ENCODE assay signal across 8 mouse cellular contexts in genomic region chr6:71440217-71440491, GRCm38 (mm10). TPM values are rescaled to one million over a fixed set of nuclear protein-coding genes. Genes with fewer than 3 reads are reported as not detected.
A peak's percentile ranks its signal among the peaks of the same experiment; 100 is the strongest.
DNase-seq lines count a peak whose midpoint lies in the region; ATAC-seq and TF ChIP-seq lines count a peak whose summit lies in the region.

No protein-coding gene starts in this region.

- peak overlapping the region; percentile 91 for H3K9ac ChIP-seq in hindbrain, embryonic 11.5 days (ENCODE audit: low read depth, low read length)
- peak overlapping the region; percentile 91 for H3K9ac ChIP-seq in midbrain, embryonic 11.5 days (ENCODE audit: low read length)

- TF ChIP-seq CTCF in kidney, adult 2 months (conservative IDR thresholded peaks at IDR 0.05; ENCODE audit: insufficient read depth, insufficient read length, low read depth, low read length) = no peak
- TF ChIP-seq CTCF in bone marrow, adult 2 months (IDR thresholded peaks at IDR 0.05; ENCODE audit: control insufficient read depth, insufficient read depth, low read length) = no peak

- TF ChIP-seq POLR2A in kidney, adult 2 months (IDR thresholded peaks at IDR 0.05; ENCODE audit: low read depth, low read length) = no peak
- TF ChIP-seq POLR2A in bone marrow, adult 2 months (IDR thresholded peaks at IDR 0.05; ENCODE audit: borderline replicate concordance, control insufficient read depth, low read depth, low read length) = no peak

- peak overlapping the region; percentile 97 for H3K4me3 ChIP-seq in kidney, adult 2 months (ENCODE audit: insufficient read depth, low read depth, low read length)
- H3K4me3 ChIP-seq in bone marrow, adult 2 months (replicated peaks; ENCODE audit: control insufficient read depth, low read depth, low read length) = peak overlapping the region; percentile 77
- H3K4me3 ChIP-seq in hindbrain, embryonic 11.5 days (ENCODE audit: low read depth, low read length) = peak overlapping the region; percentile 99
- peak overlapping the region; percentile 79 for H3K4me3 ChIP-seq in midbrain, embryonic 11.5 days (ENCODE audit: low read depth, low read length)

- ATAC-seq in hindbrain, embryonic 11.5 days (ENCODE audit: low FRiP score) = no peak
- ATAC-seq in midbrain, embryonic 11.5 days (ENCODE audit: low FRiP score) = no peak; the same call in 1 of the 2 replicates
- ATAC-seq in megakaryocyte-erythroid progenitor cell, adult 5-6 weeks (replicated peaks; ENCODE audit: low FRiP score, low TSS enrichment, poor library complexity, severe bottlenecking) = no peak

- H3K4me1 ChIP-seq in kidney, adult 2 months (ENCODE audit: control insufficient read depth, insufficient read depth, low read length) = peaks cover 15% of the 10 kb centered on the region
- peaks cover 2% of the 10 kb centered on the region; the same call in 1 of the 2 replicates for H3K4me1 ChIP-seq in bone marrow, adult 2 months (ENCODE audit: control insufficient read depth, insufficient read depth, low read length)
- H3K4me1 ChIP-seq in hindbrain, embryonic 11.5 days (replicated peaks; ENCODE audit: control insufficient read depth, insufficient read depth, low read length) = peaks cover 5% of the 10 kb centered on the region
- peaks cover 18% of the 10 kb centered on the region for H3K4me1 ChIP-seq in midbrain, embryonic 11.5 days (ENCODE audit: control insufficient read depth, insufficient read depth, low read length)

- WGBS in kidney, adult 2 months = under 1% methylated on average over 46 of the region's 47 CpGs
- WGBS in bone marrow, adult 2 months = under 1% methylated on average over 47 of the region's 47 CpGs
- 2% methylated on average over 7 of the region's 47 CpGs for WGBS in hindbrain, embryonic 11.5 days
- WGBS in midbrain, embryonic 11.5 days = under 1% methylated on average over 28 of the region's 47 CpGs

- peak overlapping the region; percentile 76 for H3K4me2 ChIP-seq in hindbrain, embryonic 11.5 days (replicated peaks; ENCODE audit: low read depth, low read length)
- peak overlapping the region; percentile 78 for H3K4me2 ChIP-seq in midbrain, embryonic 11.5 days

- peak overlapping the region; percentile 91 for H3K27ac ChIP-seq in kidney, adult 2 months (ENCODE audit: insufficient read depth, low read depth, low read length)
- peak overlapping the region; percentile 90 for H3K27ac ChIP-seq in bone marrow, adult 2 months (ENCODE audit: control insufficient read depth, insufficient read depth, low read depth, low read length, poor library complexity)
- peak overlapping the region; percentile 96 for H3K27ac ChIP-seq in hindbrain, embryonic 11.5 days (ENCODE audit: low read depth, low read length)
- H3K27ac ChIP-seq in midbrain, embryonic 11.5 days (ENCODE audit: low read depth, low read length) = peak overlapping the region; percentile 78

- H3K36me3 ChIP-seq in kidney, adult 2 months (ENCODE audit: control insufficient read depth, insufficient read depth, low read length) = no peaks in the 10 kb centered on the region
- no peaks in the 10 kb centered on the region for H3K36me3 ChIP-seq in hindbrain, embryonic 11.5 days (ENCODE audit: control insufficient read depth, insufficient read depth, low read length)
- H3K36me3 ChIP-seq in midbrain, embryonic 11.5 days (ENCODE audit: control insufficient read depth, insufficient read depth, low read length) = no peaks in the 10 kb centered on the region

- H3K9me3 ChIP-seq in hindbrain, embryonic 11.5 days (ENCODE audit: control insufficient read depth, low read length) = no peaks in the 10 kb centered on the region
- H3K9me3 ChIP-seq in midbrain, embryonic 11.5 days (ENCODE audit: control insufficient read depth, low read length) = no peaks in the 10 kb centered on the region

- DNase-seq in kidney, adult 2 months = no peak
- no peak for DNase-seq in kidney, postnatal 36 days
- no peak for DNase-seq in hindbrain, embryonic 11.5 days (ENCODE audit: low spot score)
- no peak for DNase-seq in midbrain, embryonic 11.5 days (ENCODE audit: low spot score, missing footprints)
- DNase-seq in cerebellum, adult 9-10 months = no peak
- DNase-seq in MN1 (ENCODE audit: low spot score) = no peak

- no peaks in the 10 kb centered on the region for H3K27me3 ChIP-seq in kidney, adult 2 months (replicated peaks; ENCODE audit: control insufficient read depth, insufficient read depth, low read length)
- H3K27me3 ChIP-seq in hindbrain, embryonic 11.5 days (ENCODE audit: control insufficient read depth, insufficient read depth, low read length) = no peaks in the 10 kb centered on the region
- H3K27me3 ChIP-seq in midbrain, embryonic 11.5 days (ENCODE audit: control insufficient read depth, insufficient read depth, low read length) = no peaks in the 10 kb centered on the region

RNA-seq across cellular contexts. Expression of gene Rmnd5a, which starts 0.3 kb away (rescaled TPM):
- polyA plus RNA-seq in kidney, adult 2 months (2012; rRNA removed) = 33.6 and 40.3 TPM in 2 replicates
- 21.4 and 22.6 TPM in 2 replicates for polyA plus RNA-seq in bone marrow, adult 2 months (2011; ENCODE audit: insufficient read depth, insufficient read length, low replicate concordance, missing spikeins)
- polyA plus RNA-seq in hindbrain, embryonic 11.5 days (2014; fragmentation: Nextera tagmentation; extraction: Ambion mirVana) = 7.1 and 10.6 TPM in 2 replicates
- 8.3 and 8.6 TPM in 2 replicates for polyA plus RNA-seq in midbrain, embryonic 11.5 days (2014; fragmentation: Nextera tagmentation; extraction: Ambion mirVana)
- 31.3 and 40.0 TPM in 2 replicates for total RNA-seq in megakaryocyte-erythroid progenitor cell, adult 5-6 weeks (2014; fragmentation: Nextera tagmentation)
- 42.5 and 99.0 TPM in 2 replicates for total RNA-seq in megakaryocyte-erythroid progenitor cell, adult 5-6 weeks (2017)

RNA-seq across cellular contexts. Expression of gene Rnf103, which starts 53.5 kb away (rescaled TPM):
- 12.6 and 15.1 TPM in 2 replicates for polyA plus RNA-seq in kidney, adult 2 months (2012; rRNA removed)
- polyA plus RNA-seq in bone marrow, adult 2 months (2011; ENCODE audit: insufficient read depth, insufficient read length, low replicate concordance, missing spikeins) = 2.2 and 4.1 TPM in 2 replicates
- polyA plus RNA-seq in hindbrain, embryonic 11.5 days (2014; fragmentation: Nextera tagmentation; extraction: Ambion mirVana) = 18.8 and 19.5 TPM in 2 replicates
- polyA plus RNA-seq in midbrain, embryonic 11.5 days (2014; fragmentation: Nextera tagmentation; extraction: Ambion mirVana) = 16.4 and 19.3 TPM in 2 replicates
- total RNA-seq in megakaryocyte-erythroid progenitor cell, adult 5-6 weeks (2014; fragmentation: Nextera tagmentation) = 5.7 and 12.9 TPM in 2 replicates
- total RNA-seq in megakaryocyte-erythroid progenitor cell, adult 5-6 weeks (2017) = 6.8 and 13.4 TPM in 2 replicates
